Mouse (Mus musculus) adrenal gland, postnatal 4 days (tissue): ENCODE results near the gene Dppa5a. TPM values are rescaled to one million over a fixed set of nuclear protein-coding genes. Genes with fewer than 3 reads are reported as not detected.
"Not testable (repeated sequence)": the region's sequence is repeated elsewhere in the genome, so short reads cannot be mapped to it uniquely, and the experiment has no call there.

Experiments used
- DNase-seq, 2 experiments: peaks; one replicate each; pipeline ENCODE4 v3.0.0; 2021 to 2022; ENCODE audit warnings: low spot score in 2 of 2, mixed read lengths in 2 of 2
- total RNA-seq, 2 experiments: library from RNA; stranded (reverse); gene quantifications; 2 replicates each; pipeline ENCODE4 v1.2.3; 2021

The Dppa5a gene
- total RNA-seq, 2 experiments from 2014 or later, result not detected

DNA sequence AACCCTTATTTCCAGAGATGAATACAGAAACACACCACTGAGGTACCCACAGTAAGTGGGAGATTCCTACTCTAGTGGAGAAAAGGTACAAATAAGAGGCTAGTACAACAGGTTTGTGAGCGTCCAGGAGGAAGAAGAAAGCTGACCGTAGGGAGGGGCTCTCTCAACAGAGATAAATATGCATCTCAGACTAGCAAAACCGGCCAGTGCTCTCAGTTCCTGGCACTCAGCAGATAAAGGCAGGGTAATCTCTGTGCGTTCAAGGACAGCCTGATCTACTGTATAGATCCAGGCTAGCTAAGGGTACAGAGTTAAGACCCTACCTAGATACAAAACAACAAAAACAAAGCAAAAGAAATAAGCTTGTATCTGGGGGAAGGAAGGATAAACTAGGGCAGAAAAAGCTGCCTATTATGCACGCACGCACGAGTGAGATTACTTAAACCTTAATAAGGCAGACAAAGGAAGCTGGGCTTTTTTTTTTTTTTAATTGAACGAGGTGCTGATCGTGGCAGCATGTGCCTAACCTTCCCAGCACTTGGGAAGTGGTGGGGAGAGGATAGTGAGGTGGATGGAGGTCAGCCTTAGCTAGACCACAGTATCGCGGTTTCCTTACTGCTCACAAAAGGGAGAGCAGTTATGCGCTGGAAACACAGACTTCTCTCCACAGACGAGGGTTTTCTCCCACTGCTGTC, 2.0 kb downstream of the Dppa5a start:
- no peak for DNase-seq

DNA sequence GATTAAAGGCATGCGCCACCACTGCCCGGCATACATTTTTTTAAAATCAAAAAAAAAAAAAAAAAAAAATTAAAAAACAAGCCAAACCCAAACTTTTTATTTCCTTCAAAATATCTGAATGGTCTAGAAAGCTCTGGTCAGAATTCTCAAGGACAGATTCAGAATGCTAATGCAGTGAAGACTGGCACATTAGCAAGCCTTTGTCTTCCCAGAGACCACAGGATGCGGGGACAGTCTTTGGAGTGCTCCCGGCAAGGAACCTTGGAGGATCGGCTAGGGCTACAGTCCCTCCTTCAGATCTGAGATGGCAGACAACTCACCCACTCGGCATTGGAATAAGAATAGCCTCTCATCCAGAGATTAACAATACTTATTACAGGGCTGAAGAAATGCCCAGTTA, 3.3 kb downstream of the Dppa5a start:
- no peak for DNase-seq

DNA sequence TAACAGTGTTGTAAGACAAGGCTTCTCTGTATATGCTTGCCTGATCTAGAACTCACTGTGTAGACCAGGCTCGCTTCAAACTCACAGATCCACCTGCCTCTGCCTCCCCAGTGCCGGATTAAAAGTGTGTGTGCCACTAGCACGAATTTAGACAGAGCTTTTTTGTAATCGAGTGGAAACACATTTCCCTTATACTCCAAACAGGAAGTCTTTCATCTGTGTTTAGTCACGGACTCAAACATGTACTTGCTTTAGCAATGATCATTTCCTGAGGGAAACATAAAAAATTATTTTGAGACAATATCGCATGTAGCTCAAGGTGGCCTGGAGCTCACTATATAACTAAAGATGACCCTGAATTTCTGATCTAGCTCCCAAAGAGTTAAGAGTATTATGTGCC, 4.6 kb downstream of the Dppa5a start:
- DNase-seq, result no peak

DNA sequence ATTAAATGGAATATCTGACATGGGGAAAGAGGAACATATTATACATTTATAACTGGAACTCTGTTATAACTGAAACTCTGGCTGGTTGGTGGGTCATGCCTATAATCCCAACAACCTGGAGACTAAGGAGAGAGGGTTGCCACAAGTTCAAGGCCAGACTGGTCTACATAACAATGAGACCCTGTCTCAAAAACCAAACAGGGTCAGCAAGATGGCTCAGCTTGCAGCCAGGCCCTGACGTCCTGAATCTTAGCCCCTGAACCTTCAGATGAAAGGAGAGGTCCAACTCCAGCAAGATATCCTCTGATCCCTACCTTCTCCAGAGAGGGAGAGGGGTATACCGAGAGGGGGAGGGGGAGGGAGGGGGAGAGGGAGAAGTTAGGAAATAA, 7.5 kb downstream of the Dppa5a start:
- DNase-seq, result no peak

DNA sequence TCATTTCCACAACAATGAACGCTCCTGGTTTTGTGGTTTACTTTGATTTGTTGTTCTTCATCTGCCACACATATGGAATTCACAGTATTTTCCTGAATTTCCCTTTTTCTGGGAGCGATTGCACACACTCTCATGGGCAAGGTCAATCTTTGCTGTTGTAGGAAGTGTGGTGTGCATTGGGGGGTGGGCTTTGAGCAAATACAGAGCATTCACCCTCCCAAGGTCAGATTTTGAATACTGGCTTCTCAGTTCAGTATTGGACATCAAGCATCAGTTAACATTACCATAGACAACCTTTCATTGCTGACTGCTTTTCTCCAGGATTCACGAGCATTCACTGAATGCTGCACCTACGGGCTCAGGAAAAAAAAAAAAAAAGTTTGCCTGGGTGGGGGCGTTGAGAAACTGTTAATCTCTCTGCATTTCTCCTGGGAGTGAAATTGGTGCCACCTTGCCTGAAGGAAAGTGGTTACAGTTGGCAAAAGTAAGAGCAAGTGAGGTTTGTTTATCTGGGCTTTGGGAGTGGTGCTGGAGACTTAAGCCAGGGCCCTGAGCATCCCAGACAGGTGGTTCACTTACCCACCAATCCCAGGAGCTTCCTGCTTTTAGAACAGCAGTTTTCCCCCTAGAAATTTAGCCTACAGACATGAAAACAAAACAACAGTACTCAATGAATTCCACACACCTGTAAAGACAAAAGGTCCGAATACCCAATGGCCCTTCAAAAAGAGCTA, 8.1 kb downstream of the Dppa5a start:
- DNase-seq, result no peak

DNA sequence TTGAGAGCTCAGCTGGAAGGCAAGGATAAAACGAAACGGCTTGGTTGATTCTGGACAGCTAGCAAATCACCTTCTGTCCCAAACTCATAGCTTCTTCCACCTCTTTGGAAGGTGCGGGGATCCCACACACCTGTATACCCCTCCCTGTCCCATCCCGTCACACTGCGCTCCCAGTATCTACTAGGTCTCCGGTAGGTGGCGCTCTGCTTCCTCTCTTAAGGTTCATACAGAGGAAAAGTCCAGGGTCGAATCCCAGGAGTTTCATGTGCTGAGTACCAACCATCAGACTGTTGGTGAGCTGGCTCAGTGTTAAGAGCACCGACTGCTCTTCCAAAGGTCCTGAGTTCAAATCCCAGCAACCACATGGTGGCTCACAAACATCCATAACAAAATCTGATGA, 9.9 kb downstream of the Dppa5a start:
- peak in 1 of 2 experiments; percentile 38 for DNase-seq

DNA sequence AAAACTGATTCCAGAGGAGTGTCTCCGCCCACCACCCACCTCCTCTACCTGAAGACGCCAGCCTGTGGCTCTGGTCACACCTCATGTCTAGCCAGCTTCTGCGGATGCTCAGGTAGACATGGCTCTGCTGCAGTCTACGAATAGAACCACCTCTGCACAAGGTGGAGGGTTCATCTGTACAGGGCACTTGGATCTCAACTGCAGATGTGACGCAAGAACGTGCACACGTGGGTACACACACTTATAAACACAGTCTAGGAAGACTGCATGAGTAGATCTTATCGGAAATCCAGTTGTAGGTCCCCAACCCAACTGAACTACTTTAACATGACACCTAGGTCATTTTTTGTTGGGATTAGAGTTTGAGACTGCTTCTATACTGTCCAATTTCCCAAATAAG, 12.4 kb downstream of the Dppa5a start, which contains the start of gene Gsta2:
Gene Gsta2, minus strand, starts transcription at position 178 of the 400 bp plus-strand sequence.
- no peak for DNase-seq

DNA sequence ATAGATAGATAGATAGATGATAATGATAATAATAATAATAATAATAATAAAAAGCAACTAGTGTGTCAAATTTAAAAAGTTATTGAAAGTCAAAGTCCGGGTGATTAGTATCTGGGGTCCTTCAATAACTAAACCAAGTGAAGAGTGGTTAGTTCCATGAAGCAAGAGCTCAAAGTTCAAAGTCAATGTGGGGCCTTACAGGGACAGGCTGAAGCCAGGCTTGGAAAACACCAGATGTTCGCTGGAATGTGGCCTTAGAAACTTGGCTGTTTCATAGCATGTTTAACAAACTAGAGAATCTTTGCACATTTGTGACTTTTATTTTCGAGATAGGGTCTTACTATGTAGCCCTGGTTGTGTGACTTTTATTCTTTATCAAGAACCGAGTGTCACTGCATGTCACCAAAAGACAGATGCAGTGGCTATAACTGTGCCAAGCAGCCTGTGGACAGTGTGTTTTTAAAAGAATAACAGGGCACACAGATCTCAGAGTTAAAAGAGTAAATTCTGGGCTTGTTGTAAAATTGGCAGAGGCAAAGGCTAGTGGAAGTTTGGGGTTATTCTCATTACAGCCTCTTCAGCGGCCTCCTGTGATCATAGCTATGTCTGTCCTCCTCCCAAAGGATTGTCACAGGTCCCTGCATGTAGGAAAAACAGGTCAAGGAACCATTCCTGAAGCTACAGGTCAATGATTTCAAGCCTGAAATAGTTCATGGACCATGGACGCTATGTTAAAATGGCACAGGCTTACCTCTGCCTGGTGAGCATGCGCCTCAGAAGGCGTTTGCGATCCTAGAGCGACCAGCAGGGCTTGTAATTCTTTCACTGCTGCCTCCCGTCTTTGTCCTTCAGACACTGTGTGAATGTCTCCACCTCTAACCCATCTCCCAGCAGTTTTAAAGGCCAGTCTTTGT, 13.1 kb downstream of the Dppa5a start:
- DNase-seq, result no peak

DNA sequence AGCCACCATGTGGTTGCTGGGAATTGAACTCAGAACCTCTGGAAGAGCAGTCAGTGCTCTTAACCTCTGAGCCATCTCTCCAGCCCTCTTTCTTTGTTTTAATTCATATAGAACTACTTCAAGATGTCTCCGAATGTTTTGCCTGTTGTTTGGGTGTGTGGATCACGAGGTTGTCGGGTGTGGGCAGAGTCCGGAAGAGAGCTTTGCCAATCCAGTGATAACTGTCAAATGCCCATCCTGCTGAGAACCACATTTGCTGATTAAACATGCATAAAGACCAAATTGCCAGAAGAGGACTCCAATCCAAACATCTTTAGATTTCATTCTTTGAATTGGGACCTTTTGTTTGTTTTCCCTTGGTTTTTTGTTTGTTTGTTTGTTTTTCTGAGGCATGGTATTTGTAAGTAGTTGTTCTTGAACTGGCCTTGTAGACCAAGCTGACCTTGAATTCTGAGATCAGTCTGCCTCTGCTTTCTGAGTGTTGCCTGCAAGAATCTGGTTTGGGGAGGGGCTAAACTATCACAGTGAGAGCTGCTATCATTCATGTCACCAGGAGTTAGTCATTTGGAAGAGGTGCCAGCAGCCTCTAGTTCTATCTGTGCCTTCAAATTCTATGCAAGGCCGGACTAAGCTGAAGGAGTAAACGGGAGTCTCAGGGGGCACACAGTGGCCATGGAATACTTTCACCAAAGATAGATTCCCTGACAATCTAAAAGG, 16.3 kb downstream of the Dppa5a start:
- no peak for DNase-seq

DNA sequence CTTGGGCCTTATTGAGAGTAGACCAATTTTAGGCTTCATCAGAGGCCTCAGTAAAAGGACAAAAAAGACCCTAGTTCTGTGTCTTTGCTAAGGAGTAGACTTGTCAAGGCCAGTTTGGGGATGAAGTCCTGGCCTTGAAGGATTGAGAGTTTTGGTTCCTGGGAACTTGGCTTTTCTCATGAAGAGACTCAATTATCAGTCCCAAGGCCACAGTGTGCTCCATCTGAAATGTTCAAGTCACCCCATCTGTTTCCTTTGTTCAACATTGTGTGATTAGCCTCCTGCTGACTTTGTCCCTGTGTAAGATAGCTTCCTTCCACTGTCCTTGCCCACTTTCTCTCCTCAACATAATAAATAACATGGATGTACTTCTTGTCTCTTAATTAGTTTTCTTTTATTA, 18.0 kb downstream of the Dppa5a start:
- not testable (repeated sequence) for DNase-seq

DNA sequence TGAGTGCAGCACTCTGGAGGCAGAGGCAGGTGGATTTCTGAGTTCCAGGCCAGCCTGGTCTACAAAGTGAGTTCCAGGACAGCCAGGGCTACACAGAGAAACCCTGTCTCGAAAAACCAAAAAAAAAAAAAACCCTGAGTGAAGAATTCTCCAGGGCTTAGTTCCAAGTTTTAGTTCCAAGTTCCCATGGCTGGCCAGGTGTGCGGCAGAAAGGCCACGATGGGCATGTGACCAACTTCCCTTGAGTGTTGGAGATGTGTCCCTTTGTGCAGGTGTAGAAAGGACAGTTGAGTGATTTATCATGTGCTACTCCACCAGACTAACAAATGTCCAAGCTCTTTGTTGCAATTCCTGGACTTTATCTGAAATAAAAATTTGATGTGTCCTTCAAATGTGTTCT, 18.8 kb downstream of the Dppa5a start:
- DNase-seq, result not testable (repeated sequence)

DNA sequence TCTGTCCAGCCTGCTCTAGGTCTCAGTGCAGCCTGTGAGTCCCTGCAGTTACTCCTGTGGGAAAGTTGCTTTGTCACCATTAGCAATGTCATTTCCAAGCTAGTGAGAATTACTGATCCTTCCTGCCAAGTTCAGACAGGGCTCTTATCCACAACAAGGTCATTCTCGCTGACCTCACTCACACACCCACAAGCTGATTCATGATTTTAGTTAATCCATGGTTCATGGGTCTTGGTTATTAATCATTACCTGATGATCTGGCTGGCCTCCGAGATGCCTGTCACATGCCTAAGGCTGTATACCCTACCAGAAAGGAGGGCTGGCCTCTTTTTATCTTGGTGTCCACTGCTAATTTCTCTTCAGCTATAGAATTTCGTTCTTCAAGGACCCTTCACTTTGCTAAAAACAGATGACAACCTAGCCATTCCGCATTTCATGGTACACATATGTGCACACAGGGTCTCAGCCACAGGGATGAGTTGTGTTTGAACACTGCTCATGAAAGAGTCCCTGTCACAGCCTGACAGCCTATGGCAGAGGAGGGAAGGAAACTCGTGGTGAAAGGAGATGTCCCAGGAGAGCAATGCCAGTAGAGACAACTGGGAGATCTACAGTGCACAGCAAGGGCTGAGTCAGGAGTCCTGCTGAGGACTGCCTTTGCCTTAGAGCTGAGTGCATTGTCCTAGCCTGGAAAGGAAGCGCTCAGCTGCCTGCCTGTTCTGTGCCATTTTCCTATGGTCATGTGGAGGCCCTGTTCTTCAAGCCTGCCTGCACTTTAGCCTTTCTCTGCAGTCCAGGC, 19.6 kb downstream of the Dppa5a start:
- peak in 1 of 2 experiments; percentile 5 for DNase-seq

DNA sequence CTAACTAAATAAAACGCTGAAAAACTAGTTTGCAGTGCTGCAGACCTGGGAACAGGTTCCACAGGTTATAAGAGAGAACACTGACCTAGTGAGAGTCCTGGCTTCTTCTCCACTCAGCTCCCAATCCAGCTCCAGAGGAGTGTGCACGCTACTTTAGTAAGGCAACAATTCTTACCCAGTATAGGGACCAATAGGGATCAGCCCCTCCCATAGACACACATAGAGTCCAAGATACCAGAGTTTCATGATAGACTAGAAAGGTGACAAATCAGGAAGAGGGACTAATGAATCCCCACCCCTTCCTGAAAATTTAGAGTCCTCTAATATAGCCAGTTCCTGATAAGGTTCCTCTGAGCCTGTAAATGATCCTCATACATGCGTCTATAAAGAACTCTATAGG, 21.0 kb downstream of the Dppa5a start:
- DNase-seq, result no peak

DNA sequence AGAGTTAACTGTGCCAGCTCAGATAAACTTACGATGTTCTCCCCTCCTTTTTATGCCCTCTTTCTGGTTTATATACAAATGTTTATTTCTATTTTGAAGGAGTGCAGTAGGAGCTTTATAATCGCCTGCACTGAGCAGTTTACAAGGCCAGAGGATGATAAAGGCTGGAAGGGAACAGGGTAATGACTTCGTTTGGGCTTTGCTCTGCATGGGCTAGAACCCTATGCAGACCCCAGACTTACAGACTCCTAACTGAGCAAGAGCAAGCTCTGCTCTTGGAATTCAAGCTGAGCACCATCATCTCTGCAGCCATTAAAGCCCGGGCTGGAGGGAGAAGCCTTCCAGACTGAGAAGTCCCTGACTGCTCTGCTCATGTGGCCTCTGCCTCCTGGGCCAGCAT, 22.7 kb downstream of the Dppa5a start:
- DNase-seq, result not testable (repeated sequence)

DNA sequence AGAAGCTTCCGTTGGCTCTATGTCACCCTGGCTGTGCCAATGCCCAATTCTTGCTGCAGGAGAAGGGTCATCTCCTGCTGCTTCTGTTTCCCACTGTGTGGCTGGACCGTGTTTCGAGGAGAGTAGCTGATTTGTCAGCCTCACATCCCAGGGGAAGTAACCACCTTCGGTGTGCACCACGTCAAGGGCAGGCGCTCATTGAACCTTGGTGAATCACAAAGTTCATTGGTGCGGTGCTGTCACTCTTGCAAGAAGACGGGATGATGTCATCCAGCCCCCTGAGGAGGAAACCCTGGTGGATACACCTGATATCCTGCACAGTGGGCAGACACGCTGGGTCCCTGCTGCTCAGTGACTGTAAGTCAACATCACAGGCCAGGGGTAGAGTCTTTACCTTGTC, 24.9 kb downstream of the Dppa5a start:
- not testable (repeated sequence) for DNase-seq

DNA sequence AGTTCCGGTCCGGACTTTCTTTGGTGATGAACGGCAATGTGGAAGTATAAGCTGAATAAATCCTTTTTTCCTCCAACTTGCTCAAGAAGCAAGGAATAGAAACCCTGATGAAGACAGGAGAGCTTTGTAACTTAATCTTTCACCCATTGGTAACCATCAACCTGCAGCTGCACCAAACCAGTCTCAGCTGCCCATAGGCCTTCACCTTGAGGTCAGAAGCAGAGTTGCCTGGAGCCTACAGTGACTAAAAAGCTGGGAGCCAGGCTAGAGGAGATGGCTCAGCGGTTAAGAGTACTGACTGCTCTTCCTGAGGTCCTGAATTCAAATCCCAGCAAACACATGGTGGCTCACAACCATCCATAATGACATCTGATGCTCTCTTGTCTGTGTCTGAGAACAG, 25.5 kb downstream of the Dppa5a start:
- not testable (repeated sequence) for DNase-seq

DNA sequence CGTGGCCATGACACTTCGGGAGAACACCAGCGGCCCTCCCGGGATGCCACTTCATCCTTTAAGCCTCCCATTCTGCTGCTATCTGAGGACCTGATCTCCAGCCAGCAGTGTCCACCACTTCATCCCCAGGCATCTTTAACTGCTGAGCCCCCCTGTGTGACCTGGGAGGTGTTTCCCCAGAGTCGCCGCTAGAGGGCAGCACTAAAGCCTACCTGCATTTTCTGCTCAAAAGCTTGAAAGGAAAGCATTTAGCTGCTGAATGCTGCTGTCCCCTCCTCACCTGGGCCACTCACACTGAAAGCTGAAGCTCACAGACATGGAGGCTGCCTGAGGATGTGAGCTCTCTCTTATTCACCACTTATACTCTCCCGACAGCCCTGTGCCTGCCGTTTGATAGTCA, 27.7 kb downstream of the Dppa5a start:
- peak in 1 of 2 experiments; percentile 15 for DNase-seq

DNA sequence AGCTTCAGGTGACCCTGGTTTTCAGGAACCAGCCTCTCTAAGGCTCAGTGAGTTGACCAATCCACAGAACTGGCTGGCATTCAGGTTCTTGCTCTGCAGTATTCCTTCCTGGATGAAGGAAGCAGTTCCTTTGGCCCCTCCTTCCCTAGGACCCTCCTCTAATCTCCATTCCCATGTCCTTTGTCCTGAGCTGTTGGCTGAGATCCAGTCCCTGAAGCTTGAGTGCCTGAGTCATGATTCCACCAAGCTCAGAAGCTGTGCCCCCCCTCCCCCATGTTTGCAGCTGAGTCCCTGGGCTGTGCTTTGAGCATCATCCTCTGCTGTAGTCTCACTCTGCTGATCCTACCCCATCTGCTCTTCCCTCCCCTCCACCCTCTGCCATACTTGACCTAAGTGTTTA, 30.9 kb downstream of the Dppa5a start:
- not testable (repeated sequence) for DNase-seq

DNA sequence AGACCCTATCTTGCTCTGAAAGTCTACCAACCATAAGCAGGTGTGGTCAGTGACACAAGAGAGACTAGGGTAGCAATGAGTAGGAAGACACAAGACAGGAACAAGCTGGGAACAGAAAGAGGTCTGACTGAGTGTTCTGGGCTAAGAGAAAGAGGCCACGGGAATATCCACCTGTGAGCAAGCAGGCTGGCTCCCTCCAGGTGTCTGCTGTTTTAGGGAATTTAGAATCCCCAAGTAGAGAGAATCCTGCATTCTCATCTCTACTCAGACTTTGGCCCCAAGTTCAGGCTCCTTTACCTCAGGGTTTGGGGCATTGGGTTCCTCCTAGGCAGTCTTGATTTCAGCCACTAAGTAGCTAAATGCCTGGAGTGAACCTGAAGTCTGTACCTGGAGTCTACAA, 40.7 kb downstream of the Dppa5a start, which contains the start of gene Omt2b:
Gene Omt2b, plus strand, starts transcription at position 301 of the 400 bp plus-strand sequence.
- not testable (repeated sequence) for DNase-seq

DNA sequence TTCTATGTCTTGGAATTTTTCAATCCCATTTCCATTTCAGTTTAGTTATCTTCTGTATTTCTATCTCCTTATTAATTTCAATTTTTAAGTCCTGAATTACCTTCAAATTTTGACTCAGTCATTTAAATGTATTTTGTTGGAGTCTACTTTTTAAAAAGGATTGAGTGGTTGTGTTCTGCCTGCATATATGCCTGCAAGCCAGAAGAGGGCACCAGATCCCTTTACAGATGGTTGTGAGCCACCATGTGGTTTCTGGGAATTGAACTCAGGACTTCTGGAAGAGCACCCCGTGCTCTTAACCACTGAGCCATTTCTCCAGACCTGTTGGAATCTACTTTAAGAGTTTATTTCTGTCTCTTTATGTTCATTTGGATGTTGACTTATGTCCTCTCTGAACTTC, 48.5 kb downstream of the Dppa5a start:
- no peak for DNase-seq
